Mouse (Mus musculus) stomach, postnatal 0 days (tissue): ENCODE results near the gene Fgf10. TPM values are rescaled to one million over a fixed set of nuclear protein-coding genes. Genes with fewer than 3 reads are reported as not detected.

Experiments used
- ATAC-seq: fragments of 200-750 bp; cut with Nextera tagmentation; 2 replicates; pipeline ENCODE4 v1.8.0; 2017; ENCODE audit not compliant: low FRiP score, low TSS enrichment
- DNase-seq: peaks from one replicate; pipeline ENCODE4 v3.0.0-alpha.2; 2016; ENCODE audit warnings: low spot score
- H3K27ac ChIP-seq: fragments of 300-500 bp; sonication (generic); replicated peaks from 2 replicates; pipeline ENCODE4 v1.5.1; 2014; ENCODE audit warnings: mild to moderate bottlenecking, control low read depth
- H3K27me3 ChIP-seq: fragments of 300-500 bp; sonication (generic); 2 replicates; pipeline ENCODE4 v1.6.1; 2014; ENCODE audit warnings: low read length; ENCODE audit not compliant: control insufficient read depth, insufficient read depth
- H3K36me3 ChIP-seq: fragments of 300-500 bp; sonication (generic); 2 replicates; pipeline ENCODE4 v1.6.1; 2014; ENCODE audit warnings: low read length, mixed read lengths; ENCODE audit not compliant: control insufficient read depth, insufficient read depth
- H3K4me1 ChIP-seq: fragments of 300-500 bp; sonication (generic); replicated peaks from 2 replicates; pipeline ENCODE4 v1.6.1; 2014; ENCODE audit warnings: antibody characterized with exemption; ENCODE audit not compliant: control insufficient read depth, insufficient read depth
- H3K4me2 ChIP-seq: fragments of 300-500 bp; sonication (generic); replicated peaks from 2 replicates; pipeline ENCODE4 v1.6.1; 2014; ENCODE audit warnings: low read depth, mild to moderate bottlenecking, control low read depth, moderate library complexity
- H3K4me3 ChIP-seq: fragments of 300-500 bp; sonication (generic); 2 replicates; pipeline ENCODE4 v1.5.1; 2014; ENCODE audit warnings: low read depth, low read length, control low read depth
- H3K9ac ChIP-seq: fragments of 300-500 bp; sonication (generic); 2 replicates; pipeline ENCODE4 v1.6.1; 2014; ENCODE audit warnings: mild to moderate bottlenecking, low read length, control low read depth, mixed read lengths
- H3K9me3 ChIP-seq: fragments of 300-500 bp; sonication (generic); 2 replicates; pipeline ENCODE4 v1.6.1; 2016; ENCODE audit warnings: low read length; ENCODE audit not compliant: control insufficient read depth
- CTCF ChIP-seq: IDR thresholded peaks from 2 replicates; pipeline ENCODE4 v1.5.1; 2016; ENCODE audit warnings: antibody characterized with exemption, low read depth, mild to moderate bottlenecking, moderate library complexity
- EP300 ChIP-seq: optimal IDR thresholded peaks from 2 replicates; pipeline ENCODE3; 2016; ENCODE audit warnings: antibody characterized with exemption
- whole genome bisulfite sequencing: fragments of 180-500 bp; shearing (Covaris S2); extraction: QIAGEN DNeasy Blood & Tissue Kit; methylation state at CpG from one replicate; pipeline ENCODE4 v1.1.7; 2014; 5-methylcytosine and 5-hydroxymethylcytosine counted together
- polyA plus RNA-seq: library from polyadenylated mRNA; unstranded; fragments of >200 nt; fragmentation: Nextera tagmentation; extraction: Ambion mirVana; gene quantifications from 2 replicates; pipeline ENCODE4 v1.2.1, GENCODE M21; 2015

The Fgf10 gene
- 1.2 and 1.3 TPM in 2 replicates for polyA plus RNA-seq

GRCm38 (mm10) chr13:118669491-118669890 is at the start of gene Fgf10:
Gene Fgf10, plus strand, starts transcription at chr13:118669791.
- no peaks in the 10 kb centered on the region for H3K27me3 ChIP-seq
- H3K4me1 ChIP-seq: no peaks in the 10 kb centered on the region
- no peak within 1 kb of the TSS for H3K4me3 ChIP-seq
- ATAC-seq (no peak), DNase-seq (no peak)
- H3K9ac ChIP-seq: no peak within 1 kb of the TSS
- H3K4me2 ChIP-seq: no peak within 1 kb of the TSS
- 79% methylated on average over 7 of the region's 7 CpGs for WGBS
- no peak for TF ChIP-seq CTCF
- TF ChIP-seq EP300: no peak
- no peaks in the 10 kb centered on the region for H3K9me3 ChIP-seq
- H3K27ac ChIP-seq: no peak within 1 kb of the TSS
- no peaks in the 10 kb centered on the region for H3K36me3 ChIP-seq

DNA sequence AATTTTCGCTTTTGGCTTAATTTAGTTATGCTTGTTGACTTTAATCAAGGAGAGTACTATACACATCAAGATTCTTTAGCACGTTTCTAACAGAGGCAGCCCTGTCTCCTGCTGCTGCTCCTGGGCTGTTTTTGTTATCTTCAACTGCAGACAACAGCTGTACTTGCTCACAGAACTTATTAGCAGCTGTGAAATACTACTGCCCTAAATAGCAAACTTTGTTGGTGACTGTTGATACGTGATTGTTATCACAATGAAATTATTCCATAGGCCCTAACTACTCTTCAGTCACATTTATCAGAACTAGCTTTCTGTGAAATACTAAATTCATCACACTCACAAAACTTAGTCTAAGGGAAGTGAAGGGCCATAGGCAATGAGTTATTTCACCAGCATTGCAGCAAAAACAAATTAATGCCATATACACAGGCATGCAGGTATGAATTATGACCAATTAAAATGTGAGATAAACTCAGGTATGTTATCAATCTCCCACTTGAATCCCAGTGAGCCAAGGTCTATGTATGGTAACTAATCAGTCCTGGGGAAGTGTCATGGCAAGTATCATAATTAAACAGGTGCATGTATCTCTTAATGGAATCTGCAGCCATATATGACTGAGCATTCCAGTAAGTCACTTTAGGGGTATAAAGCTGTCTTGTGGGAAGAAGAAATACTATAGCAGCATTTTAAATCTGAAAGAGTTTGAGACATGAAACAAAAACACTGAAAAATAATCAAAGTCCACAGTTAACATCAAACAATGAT is 39.7 kb upstream of the Fgf10 start:
- TF ChIP-seq CTCF: no peak
- no peaks in the 10 kb centered on the region for H3K36me3 ChIP-seq
- H3K27ac ChIP-seq: no peak overlapping the region
- no peaks in the 10 kb centered on the region for H3K9me3 ChIP-seq
- DNase-seq: no peak
- H3K4me3 ChIP-seq: no peak overlapping the region
- ATAC-seq: no peak
- 33% methylated on average over 3 of the region's 3 CpGs for WGBS
- no peaks in the 10 kb centered on the region for H3K4me1 ChIP-seq
- H3K4me2 ChIP-seq: no peak overlapping the region
- no peak overlapping the region for H3K9ac ChIP-seq
- H3K27me3 ChIP-seq: no peaks in the 10 kb centered on the region

GRCm38 (mm10) chr13:118631500-118631899 is 38.1 kb upstream of the Fgf10 start:
- Histone ChIP-seq H3K9me3 (no peaks in the 10 kb centered on the region), H3K4me2 (no peak overlapping the region), H3K27ac (no peak overlapping the region), H3K27me3 (no peaks in the 10 kb centered on the region), H3K36me3 (no peaks in the 10 kb centered on the region), H3K4me1 (no peaks in the 10 kb centered on the region), H3K9ac (no peak overlapping the region), H3K4me3 (no peak overlapping the region)
- no peak for TF ChIP-seq EP300
- no peak for TF ChIP-seq CTCF
- ATAC-seq (no peak), DNase-seq (no peak)
- 87% methylated on average over 2 of the region's 2 CpGs for WGBS

DNA sequence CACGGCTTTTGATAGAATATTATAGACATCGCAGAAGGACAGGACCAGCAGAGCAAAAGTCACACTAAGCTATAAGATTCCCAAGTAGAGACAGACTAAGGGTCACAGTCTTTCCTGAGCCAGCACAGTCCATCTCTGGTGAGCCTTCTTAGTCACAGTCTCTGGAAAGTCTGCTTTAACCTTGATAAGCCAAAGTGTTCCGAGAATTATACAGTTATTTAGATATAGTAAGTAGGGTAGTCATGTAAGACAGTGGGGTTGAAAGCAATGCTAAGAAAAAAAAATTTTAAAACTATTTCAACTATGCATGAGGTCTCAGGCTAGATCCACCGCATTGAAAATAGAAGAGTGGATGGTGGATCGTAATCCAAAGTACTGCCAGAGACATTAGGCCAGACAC is 33.5 kb upstream of the Fgf10 start:
- no peak overlapping the region for H3K27ac ChIP-seq
- WGBS: 93% methylated on average over 5 of the region's 5 CpGs
- no peak for ATAC-seq
- H3K9me3 ChIP-seq: no peaks in the 10 kb centered on the region
- TF ChIP-seq EP300 (no peak), CTCF (no peak)
- no peaks in the 10 kb centered on the region for H3K4me1 ChIP-seq
- H3K27me3 ChIP-seq: no peaks in the 10 kb centered on the region
- no peaks in the 10 kb centered on the region for H3K36me3 ChIP-seq
- H3K4me3 ChIP-seq: no peak overlapping the region
- no peak for DNase-seq
- H3K9ac ChIP-seq: no peak overlapping the region
- no peak overlapping the region for H3K4me2 ChIP-seq

GRCm38 (mm10) chr13:118642585-118642984 is 27.0 kb upstream of the Fgf10 start:
- no peaks in the 10 kb centered on the region for H3K27me3 ChIP-seq
- WGBS: 83% methylated on average over 3 of the region's 3 CpGs
- ATAC-seq (no peak), DNase-seq (no peak)
- H3K27ac ChIP-seq: no peak overlapping the region
- no peaks in the 10 kb centered on the region for H3K36me3 ChIP-seq
- H3K4me1 ChIP-seq: no peaks in the 10 kb centered on the region
- H3K4me3 ChIP-seq: no peak overlapping the region
- no peak overlapping the region for H3K4me2 ChIP-seq
- H3K9me3 ChIP-seq: no peaks in the 10 kb centered on the region
- no peak overlapping the region for H3K9ac ChIP-seq
- TF ChIP-seq CTCF (no peak), EP300 (no peak)

DNA sequence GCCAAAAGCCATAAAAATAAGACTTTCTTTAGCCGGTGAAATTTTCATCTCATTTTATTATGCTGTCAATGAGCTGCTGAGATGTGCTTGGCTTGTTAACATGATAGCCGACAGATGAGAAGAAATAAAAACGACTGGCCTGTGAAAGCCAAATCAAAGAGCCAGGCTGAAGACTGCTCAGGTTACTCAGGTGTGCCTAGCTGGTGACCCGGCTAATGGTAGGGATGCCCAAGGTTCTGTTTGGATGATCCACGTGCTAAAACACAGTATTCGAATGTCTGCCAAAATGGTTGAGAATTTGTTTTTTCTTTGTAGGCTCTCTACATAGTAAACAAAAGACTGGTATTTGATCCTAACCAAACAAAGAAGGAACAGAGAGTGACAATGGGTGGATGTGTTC is 26.5 kb upstream of the Fgf10 start:
- DNase-seq (no peak), ATAC-seq (no peak)
- H3K4me1 ChIP-seq: no peaks in the 10 kb centered on the region
- no peak for TF ChIP-seq EP300
- no peak for TF ChIP-seq CTCF
- no peak overlapping the region for H3K27ac ChIP-seq
- H3K36me3 ChIP-seq: no peaks in the 10 kb centered on the region
- 63% methylated on average over 6 of the region's 6 CpGs for WGBS
- no peak overlapping the region for H3K4me2 ChIP-seq
- H3K9ac ChIP-seq: no peak overlapping the region
- no peaks in the 10 kb centered on the region for H3K9me3 ChIP-seq
- no peak overlapping the region for H3K4me3 ChIP-seq
- no peaks in the 10 kb centered on the region for H3K27me3 ChIP-seq
